Mouse (Mus musculus) left cerebral cortex, adult 11 months (tissue): ENCODE measurements at regions not wholly inside any gene's neighbourhood (a gene's known extent, or its start where the extent isn't known, plus 50 kb on each side); places are given as distances from the start of the nearest gene placed in this dataset.

ENCODE experiments used
- DNase-seq: peaks from one replicate; pipeline ENCODE4 v3.0.0; 2022; ENCODE audit warnings: low spot score

DNA sequence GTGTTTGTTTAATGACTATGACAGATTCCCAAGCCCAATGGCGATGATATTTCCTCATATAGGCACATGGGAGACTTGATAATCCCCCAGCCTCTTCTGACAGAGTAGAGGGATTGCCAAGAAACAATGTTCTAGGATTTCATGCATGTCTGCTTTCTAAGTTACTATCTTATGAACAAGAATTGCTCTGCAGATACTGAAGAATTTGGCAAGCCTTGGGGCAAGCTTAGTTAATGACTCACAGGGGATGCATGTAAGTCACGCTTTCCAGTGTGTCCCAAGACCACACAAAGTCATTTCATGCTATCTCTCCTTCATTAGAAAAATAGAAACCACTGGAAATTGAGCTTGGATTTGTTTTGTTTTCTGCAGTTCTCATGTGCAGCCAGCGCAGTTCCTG, 376.2 kb downstream of the Dcdc2c start:
- DNase-seq: no peak

GRCm38 (mm10) chr12:28174078-28174477, 378.1 kb downstream of the Dcdc2c start:
- DNase-seq: no peak

- no peak for DNase-seq
Measured at GRCm38 (mm10) chr12:28158786-28159185, 393.4 kb downstream of the Dcdc2c start.

GRCm38 (mm10) chr12:28150759-28151158, 401.4 kb downstream of the Dcdc2c start:
- DNase-seq: no peak

- no peak for DNase-seq
Measured at GRCm38 (mm10) chr12:28135810-28136592, 416.2 kb downstream of the Dcdc2c start.

- no peak for DNase-seq
Measured at GRCm38 (mm10) chr12:28122766-28123165, 429.4 kb downstream of the Dcdc2c start.

DNA sequence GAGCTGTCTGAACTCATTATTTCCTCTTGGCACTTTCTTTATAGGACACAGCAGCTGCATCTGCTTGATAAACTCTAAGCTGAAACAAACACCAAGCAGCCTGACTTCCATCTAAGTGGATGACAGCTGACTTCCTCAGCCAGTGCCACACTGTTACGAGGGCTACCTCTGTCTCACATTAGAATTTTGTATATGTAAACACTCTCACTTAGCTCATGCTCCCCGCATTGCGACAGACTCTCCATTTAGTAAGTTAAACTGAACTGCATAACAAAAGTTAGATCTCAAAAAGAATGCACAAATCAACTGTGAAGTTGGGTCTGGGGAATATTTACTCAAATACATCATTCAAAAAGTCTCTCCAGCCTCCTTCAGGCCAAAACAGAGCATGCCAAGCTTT, 432.1 kb downstream of the Dcdc2c start:
- no peak for DNase-seq

DNA sequence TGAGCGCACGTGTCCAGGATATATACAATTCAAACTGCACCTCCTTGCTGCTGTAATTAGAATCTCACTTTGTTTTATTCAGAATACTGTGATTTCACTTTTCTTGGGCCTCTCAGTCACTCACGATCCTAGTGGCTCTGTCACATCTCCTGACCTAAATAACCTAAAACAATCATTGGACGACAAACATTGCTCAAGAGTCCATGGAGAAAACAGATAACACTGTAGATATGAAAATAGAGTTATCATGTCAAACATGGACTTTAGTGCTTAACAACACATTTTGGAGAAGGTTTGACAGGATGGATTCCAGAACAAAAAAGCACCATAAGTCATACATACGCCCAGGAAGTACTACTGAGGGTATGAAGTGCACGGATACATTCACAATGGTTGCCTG, 461.5 kb downstream of the Dcdc2c start:
- no peak for DNase-seq

GRCm38 (mm10) chr12:28085460-28085859, 466.7 kb downstream of the Dcdc2c start:
- peak; percentile 2 for DNase-seq

DNA sequence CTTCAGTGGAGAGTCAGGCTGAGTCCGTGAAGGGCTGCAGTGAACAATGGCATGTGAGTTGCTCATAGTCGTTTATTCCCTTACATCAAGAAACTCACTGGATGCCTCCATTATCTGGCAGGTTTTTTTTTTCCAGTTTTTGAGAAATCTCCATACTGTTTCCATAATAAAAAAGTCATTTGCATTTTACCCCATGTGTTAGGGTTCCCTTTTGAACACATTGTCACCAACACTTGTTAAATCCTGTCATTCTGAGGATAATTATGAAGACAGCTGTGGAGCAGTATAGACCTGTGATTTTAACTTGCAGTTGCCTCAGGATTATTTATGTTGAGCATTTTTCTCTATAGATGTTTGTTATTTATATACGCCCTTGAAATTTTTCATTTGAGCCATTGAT, 475.6 kb downstream of the Dcdc2c start:
- no peak for DNase-seq

GRCm38 (mm10) chr12:28068584-28068983, 483.6 kb downstream of the Dcdc2c start:
- DNase-seq: no peak

- no peak for DNase-seq
Measured at GRCm38 (mm10) chr12:28060281-28060680, 491.9 kb downstream of the Dcdc2c start.

GRCm38 (mm10) chr12:28055518-28056280, 496.5 kb downstream of the Dcdc2c start:
- peak; percentile 23 for DNase-seq

DNA sequence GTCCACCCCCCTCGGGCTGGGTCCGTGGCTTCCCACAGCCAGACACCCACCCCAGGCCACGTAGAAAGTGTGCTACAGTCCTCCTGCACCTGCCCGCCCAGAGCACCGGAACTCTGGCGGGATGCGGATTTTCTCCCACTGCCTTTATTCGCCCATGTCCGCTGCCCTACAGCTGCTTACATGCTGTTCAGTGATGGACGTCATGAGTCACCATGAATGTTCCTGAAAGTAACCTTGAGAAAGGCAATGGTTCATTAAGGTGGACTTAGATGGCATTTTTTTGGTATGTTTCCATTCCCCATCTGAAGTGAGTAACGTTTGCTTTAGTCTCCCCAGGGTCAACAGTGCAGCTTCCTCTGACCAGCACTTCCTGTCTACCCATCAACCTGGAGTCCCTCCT, 497.8 kb downstream of the Dcdc2c start:
- no peak for DNase-seq

GRCm38 (mm10) chr12:28047989-28048388, 504.2 kb downstream of the Dcdc2c start:
- no peak for DNase-seq

GRCm38 (mm10) chr12:28038161-28038911, 513.9 kb downstream of the Dcdc2c start:
- DNase-seq: no peak

DNA sequence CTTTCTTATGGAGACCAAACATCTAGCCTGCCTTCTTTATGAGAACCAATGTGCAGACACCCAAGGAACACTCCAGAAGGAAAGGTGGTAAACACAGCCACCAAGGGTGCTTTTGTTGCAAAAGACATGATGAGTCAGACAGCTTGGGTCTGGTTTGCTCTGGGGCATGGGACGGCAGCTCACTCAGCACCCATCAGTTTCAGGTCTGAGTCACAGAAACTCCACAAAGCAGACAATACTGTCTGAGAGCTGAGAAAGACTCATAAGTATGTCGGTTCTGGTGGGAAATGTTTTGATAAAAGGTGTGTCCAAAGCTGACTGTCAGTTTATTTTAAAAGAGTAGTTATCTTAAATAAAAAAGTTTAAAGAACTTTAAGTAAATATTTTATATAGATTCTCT, 553.0 kb downstream of the Dcdc2c start:
- DNase-seq: no peak

DNA sequence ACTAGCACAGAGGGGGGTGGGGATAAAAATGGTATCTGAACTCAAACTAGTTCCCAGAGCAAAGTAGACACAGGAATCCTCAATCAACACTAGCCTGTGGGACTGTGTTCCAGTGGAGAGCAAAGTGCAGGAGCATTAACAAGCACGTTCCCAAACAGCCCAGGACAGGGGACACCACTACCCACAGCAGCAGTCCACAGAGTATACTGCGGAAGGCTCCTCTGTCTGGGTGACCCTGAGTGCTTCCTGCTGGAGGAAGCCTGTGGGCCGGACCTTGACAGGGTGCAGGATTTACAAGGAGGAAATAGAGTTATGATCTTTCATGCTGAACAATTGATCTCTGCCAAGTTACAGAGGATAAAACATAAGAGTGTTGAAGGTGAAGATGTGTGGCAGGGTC, 560.0 kb downstream of the Dcdc2c start:
- no peak for DNase-seq

- DNase-seq: no peak
Measured at GRCm38 (mm10) chr12:27984261-27984841, 567.8 kb downstream of the Dcdc2c start.

GRCm38 (mm10) chr12:27978257-27978931, 573.8 kb downstream of the Dcdc2c start:
- DNase-seq: peak; percentile 18

DNA sequence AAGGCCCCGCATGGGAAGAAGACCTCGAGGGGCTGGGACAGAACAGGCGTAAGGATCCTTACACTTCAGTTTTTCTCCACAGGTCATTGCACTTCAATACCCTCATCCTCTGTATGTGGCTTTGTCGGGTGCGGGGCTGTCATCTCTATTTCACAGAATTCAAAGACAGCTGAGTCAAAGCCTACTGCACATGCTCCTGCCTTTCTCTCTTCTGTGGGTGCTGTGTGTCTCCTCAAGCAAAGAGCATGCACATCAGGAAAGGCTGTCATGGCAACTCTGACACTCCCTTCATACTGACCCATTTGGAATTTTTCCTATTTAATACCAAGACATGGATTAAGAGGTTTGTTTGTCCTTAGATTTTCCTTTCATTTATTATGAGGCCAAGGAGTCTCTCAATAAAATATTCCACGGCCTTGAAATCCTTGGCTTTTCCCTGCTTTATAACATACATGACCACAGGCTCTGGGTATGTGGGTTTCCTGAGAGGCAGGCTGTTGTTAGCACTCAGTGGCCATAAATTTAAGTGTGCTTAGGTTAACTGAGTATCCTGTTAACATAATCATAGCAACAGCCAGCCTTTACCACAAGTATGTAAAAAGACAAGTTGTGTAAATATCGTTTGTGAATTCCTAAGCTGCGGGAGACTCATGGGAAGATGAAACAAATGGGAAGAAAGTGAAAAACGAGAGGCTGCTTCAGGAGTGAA, 574.5 kb downstream of the Dcdc2c start:
- DNase-seq: no peak
